Mouse (Mus musculus) retina, postnatal 7 days (tissue): ENCODE data around the gene Fscn3.

Experiments
- DNase-seq: peaks from one replicate; pipeline ENCODE4 v3.0.0-alpha.2; 2012; ENCODE audit warnings: low read depth, low spot score

The Fscn3 gene

GRCm38 (mm10) chr6:28486471-28486870, 58.9 kb downstream of the Fscn3 start:
- no peak for DNase-seq

GRCm38 (mm10) chr6:28486905-28487304, 59.3 kb downstream of the Fscn3 start:
- no peak for DNase-seq
